Mouse (Mus musculus) brain, embryonic 14.5 days (tissue): ENCODE data around the gene Slc25a54.

Experiments used
- CTCF ChIP-seq: fragments of 200-500 bp; IDR thresholded peaks from 2 replicates; pipeline ENCODE4 v1.5.1; 2012; ENCODE audit warnings: inconsistent platforms, mild to moderate bottlenecking, moderate library complexity, borderline replicate concordance; ENCODE audit not compliant: insufficient read depth, insufficient read length; ENCODE audit errors: extremely low read depth
- POLR2A ChIP-seq: fragments of 200-500 bp; IDR thresholded peaks from 2 replicates; pipeline ENCODE4 v1.6.1; 2012; ENCODE audit warnings: mild to moderate bottlenecking, inconsistent platforms, borderline replicate concordance; ENCODE audit not compliant: poor library complexity, insufficient read depth, insufficient read length, severe bottlenecking; ENCODE audit errors: extremely low read depth

DNA sequence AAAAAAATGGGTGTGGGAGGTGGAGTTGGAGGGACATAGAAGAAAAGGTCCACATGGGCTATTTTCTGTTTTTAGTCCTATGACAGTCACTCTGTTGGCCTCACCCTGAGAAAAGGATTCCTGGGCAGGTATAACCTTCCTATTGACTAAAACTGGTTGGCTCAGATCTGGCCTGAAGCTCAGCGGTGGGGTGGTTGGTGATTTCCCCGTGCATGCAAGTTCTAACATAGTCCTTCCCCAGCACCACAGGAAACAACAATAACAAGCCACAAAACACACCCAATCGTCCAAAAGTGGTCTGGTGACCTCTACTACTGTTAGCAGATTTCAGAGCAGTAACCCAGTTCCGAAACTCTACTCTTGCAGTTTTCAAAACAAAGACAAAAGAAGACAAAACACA is 52.7 kb downstream of the Slc25a54 start:
- TF ChIP-seq POLR2A = no peak
- no peak for TF ChIP-seq CTCF
